Mouse (Mus musculus) neural tube, embryonic 10.5 days (tissue): ENCODE measurements around the gene Ccnc.

ENCODE experiments used
- DNase-seq: peaks from one replicate; pipeline ENCODE4 v3.0.0-alpha.2; 2017; ENCODE audit warnings: low spot score; ENCODE audit errors: extremely low spot score

Ccnc gene

DNA sequence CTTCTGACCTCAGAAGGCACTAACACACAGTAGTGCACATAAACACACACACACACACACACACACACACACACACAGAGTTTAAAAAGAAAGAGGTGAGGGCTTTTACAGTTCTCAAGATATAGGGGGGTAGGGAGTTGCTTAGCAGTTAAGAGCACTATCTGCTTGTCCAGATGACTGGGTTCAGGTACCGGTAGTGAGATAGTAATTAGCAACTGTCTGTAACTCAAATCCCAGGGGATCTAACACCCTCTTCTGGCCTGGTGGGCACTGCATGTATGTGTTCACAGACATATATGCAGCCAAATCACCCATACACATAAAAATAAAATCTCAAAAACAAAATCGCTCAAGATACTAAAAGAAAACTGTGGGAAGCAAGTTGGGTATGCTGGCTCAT, 74.1 kb downstream of the Ccnc start:
- no peak for DNase-seq

DNA sequence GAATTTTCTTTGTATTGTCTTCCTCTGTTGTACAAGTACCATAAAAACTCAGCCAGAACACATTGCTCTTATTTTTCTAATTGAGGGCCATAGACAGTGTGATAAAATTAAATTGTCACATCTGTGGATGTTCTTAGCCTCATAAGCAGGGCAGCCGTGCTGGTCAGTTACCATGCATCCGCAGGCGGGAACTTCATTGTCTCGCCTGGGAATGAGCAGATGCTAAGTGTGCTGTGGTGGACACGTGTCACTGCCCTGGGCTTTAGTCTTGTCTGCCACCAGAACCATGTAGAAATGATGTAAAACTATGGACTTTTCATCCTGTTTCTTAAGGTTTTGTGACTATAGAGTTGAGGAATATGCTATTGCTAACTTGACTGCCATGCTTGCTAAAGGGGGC, 79.7 kb downstream of the Ccnc start:
- no peak for DNase-seq
